Mouse (Mus musculus) lung, postnatal 0 days (tissue): ENCODE measurements at regions not wholly inside any gene's neighbourhood (a gene's known extent, or its start where the extent isn't known, plus 50 kb on each side); places are given as distances from the start of the nearest gene placed in this dataset.
A peak's percentile ranks its signal among the peaks of the same experiment; 100 is the strongest.

Experiments
- ATAC-seq: fragments of 200-750 bp; cut with Nextera tagmentation; 2 replicates; pipeline ENCODE4 v1.8.0; 2017; ENCODE audit warnings: moderate library complexity
- DNase-seq: peaks from one replicate; pipeline ENCODE4 v3.0.0-alpha.2; 2016; ENCODE audit warnings: low spot score
- H3K27ac ChIP-seq: fragments of 300-500 bp; sonication (generic); 2 replicates; pipeline ENCODE4 v1.5.1; 2014; ENCODE audit warnings: antibody characterized with exemption, mild to moderate bottlenecking, low read length, mixed read lengths
- H3K27me3 ChIP-seq: fragments of 300-500 bp; sonication (generic); replicated peaks from 2 replicates; pipeline ENCODE4 v1.6.1; 2014; ENCODE audit warnings: low read length, mixed read lengths; ENCODE audit not compliant: insufficient read depth
- H3K36me3 ChIP-seq: fragments of 300-500 bp; sonication (generic); 2 replicates; pipeline ENCODE4 v1.6.1; 2014; ENCODE audit warnings: low read length, mixed read lengths; ENCODE audit not compliant: insufficient read depth
- H3K4me1 ChIP-seq: fragments of 300-500 bp; sonication (generic); 2 replicates; pipeline ENCODE4 v1.6.1; 2014; ENCODE audit warnings: antibody characterized with exemption, low read depth, low read length, mixed read lengths; ENCODE audit not compliant: insufficient read depth
- H3K4me2 ChIP-seq: fragments of 300-500 bp; sonication (generic); replicated peaks from 2 replicates; pipeline ENCODE4 v1.6.1; 2014; ENCODE audit warnings: low read depth, mild to moderate bottlenecking, low read length, moderate library complexity, mixed read lengths
- H3K4me3 ChIP-seq: fragments of 300-500 bp; sonication (generic); 2 replicates; pipeline ENCODE4 v1.5.1; 2014; ENCODE audit warnings: low read depth, low read length
- H3K9ac ChIP-seq: fragments of 300-500 bp; sonication (generic); replicated peaks from 2 replicates; pipeline ENCODE4 v1.6.1; 2014; ENCODE audit warnings: low read depth, mild to moderate bottlenecking
- H3K9me3 ChIP-seq: fragments of 300-500 bp; sonication (generic); 2 replicates; pipeline ENCODE4 v1.6.1; 2016; ENCODE audit warnings: low read length, mixed read lengths
- CTCF ChIP-seq: IDR thresholded peaks from 2 replicates; pipeline ENCODE4 v1.5.1; 2016; ENCODE audit warnings: antibody characterized with exemption, mild to moderate bottlenecking
- EP300 ChIP-seq: IDR thresholded peaks from 2 replicates; pipeline ENCODE4 v1.6.1; 2016; ENCODE audit warnings: antibody characterized with exemption, mild to moderate bottlenecking, control low read depth
- WGBS: fragments of 180-500 bp; shearing (Covaris S2); extraction: QIAGEN DNeasy Blood & Tissue Kit; methylation state at CpG from one replicate; pipeline ENCODE4 v1.1.7; 2014; 5-methylcytosine and 5-hydroxymethylcytosine counted together

- H3K9me3 ChIP-seq, result no peaks in the 10 kb centered on the region
- no peak overlapping the region for H3K9ac ChIP-seq
- ATAC-seq (no peak), DNase-seq (no peak)
- 56% methylated on average over 7 of the region's 7 CpGs for WGBS
- peaks cover 4% of the 10 kb centered on the region; the same call in 1 of the 2 replicates for H3K4me1 ChIP-seq
- no peaks in the 10 kb centered on the region for H3K36me3 ChIP-seq
- H3K27me3 ChIP-seq, result no peaks in the 10 kb centered on the region
- H3K27ac ChIP-seq, result no peak overlapping the region
- no peak overlapping the region for H3K4me3 ChIP-seq
- no peak overlapping the region for H3K4me2 ChIP-seq
- TF ChIP-seq EP300, result no peak
- no peak for TF ChIP-seq CTCF
These were observed 375.9 kb upstream of the Btbd3 start for GRCm38 (mm10) chr2:137880211-137881031.

GRCm38 (mm10) chr2:137869676-137870075 lies 386.7 kb upstream of the Btbd3 start:
- Histone ChIP-seq H3K9ac (no peak overlapping the region), H3K36me3 (no peaks in the 10 kb centered on the region), H3K27me3 (no peaks in the 10 kb centered on the region), H3K4me2 (no peak overlapping the region), H3K4me3 (no peak overlapping the region), H3K4me1 (no peaks in the 10 kb centered on the region), H3K27ac (no peak overlapping the region), H3K9me3 (no peaks in the 10 kb centered on the region)
- ATAC-seq (peak; percentile 30; the same call in 1 of the 2 replicates), DNase-seq (peak; percentile 27)
- no peak for TF ChIP-seq CTCF
- TF ChIP-seq EP300, result no peak
- WGBS, result 34% methylated on average over 4 of the region's 4 CpGs

GRCm38 (mm10) chr2:137854494-137854893 lies 401.9 kb upstream of the Btbd3 start:
- H3K27me3 ChIP-seq, result no peaks in the 10 kb centered on the region
- no peak overlapping the region for H3K9ac ChIP-seq
- H3K4me3 ChIP-seq, result no peak overlapping the region
- no peaks in the 10 kb centered on the region for H3K9me3 ChIP-seq
- H3K4me2 ChIP-seq, result no peak overlapping the region
- 42% methylated on average over 4 of the region's 4 CpGs for WGBS
- H3K36me3 ChIP-seq, result no peaks in the 10 kb centered on the region
- ATAC-seq, result no peak
- H3K27ac ChIP-seq, result no peak overlapping the region
- H3K4me1 ChIP-seq, result no peaks in the 10 kb centered on the region
- TF ChIP-seq EP300, result no peak
- TF ChIP-seq CTCF, result no peak
- DNase-seq, result peak; percentile 56

- H3K27me3 ChIP-seq, result no peaks in the 10 kb centered on the region
- H3K9ac ChIP-seq, result no peak overlapping the region
- no peak overlapping the region for H3K4me2 ChIP-seq
- H3K27ac ChIP-seq, result no peak overlapping the region
- H3K9me3 ChIP-seq, result no peaks in the 10 kb centered on the region
- no peaks in the 10 kb centered on the region for H3K36me3 ChIP-seq
- no peak overlapping the region for H3K4me3 ChIP-seq
- 71% methylated on average over 10 of the region's 10 CpGs for WGBS
- no peak for DNase-seq
- H3K4me1 ChIP-seq, result no peaks in the 10 kb centered on the region
- no peak for ATAC-seq
- no peak for TF ChIP-seq CTCF
- no peak for TF ChIP-seq EP300
These were observed 402.7 kb upstream of the Btbd3 start for GRCm38 (mm10) chr2:137853399-137854259.

- Histone ChIP-seq H3K27ac (no peak overlapping the region), H3K4me1 (no peaks in the 10 kb centered on the region), H3K9me3 (no peaks in the 10 kb centered on the region), H3K4me3 (no peak overlapping the region), H3K9ac (no peak overlapping the region), H3K27me3 (no peaks in the 10 kb centered on the region), H3K4me2 (no peak overlapping the region), H3K36me3 (no peaks in the 10 kb centered on the region)
- TF ChIP-seq EP300 (no peak), CTCF (no peak)
- DNase-seq (no peak), ATAC-seq (no peak)
- WGBS, result 28% methylated on average over 2 of the region's 2 CpGs
These were observed 408.5 kb upstream of the Btbd3 start for GRCm38 (mm10) chr2:137847901-137848300.

- Histone ChIP-seq H3K27ac (no peak overlapping the region), H3K27me3 (no peaks in the 10 kb centered on the region), H3K9me3 (no peaks in the 10 kb centered on the region), H3K36me3 (no peaks in the 10 kb centered on the region), H3K4me1 (0 out of 2 replicates have a peak, but pooled peaks cover 3% of the 10 kb centered on the region), H3K9ac (no peak overlapping the region), H3K4me2 (no peak overlapping the region), H3K4me3 (no peak overlapping the region)
- DNase-seq (no peak), ATAC-seq (no peak)
- WGBS, result 68% methylated on average over 8 of the region's 8 CpGs
- no peak for TF ChIP-seq EP300
- no peak for TF ChIP-seq CTCF
These were observed 428.5 kb upstream of the Btbd3 start for GRCm38 (mm10) chr2:137827814-137828374.
